Mouse (Mus musculus): Measurements from ENCODE around the gene Prkci. TPM values are rescaled to one million over a fixed set of nuclear protein-coding genes. Genes with fewer than 3 reads are reported as not detected.

Prkci gene
- total RNA-seq, 2 experiments from 2014 or later: 12.6 to 13.0 TPM

- no peak for DNase-seq
Observed at GRCm38 (mm10) chr3:31042992-31043391, 47.4 kb downstream of the Prkci start.

- peak in 1 of 2 experiments; percentile 18 for DNase-seq
Observed at GRCm38 (mm10) chr3:31047263-31047662, 51.7 kb downstream of the Prkci start.

- no peak for DNase-seq
Observed at GRCm38 (mm10) chr3:31049087-31049486, 53.5 kb downstream of the Prkci start.

GRCm38 (mm10) chr3:31050375-31050774 lies 54.8 kb downstream of the Prkci start:
- no peak for DNase-seq

- DNase-seq: no peak
Observed at GRCm38 (mm10) chr3:31051730-31052129, 56.2 kb downstream of the Prkci start.

- no peak for DNase-seq
Observed at GRCm38 (mm10) chr3:31053191-31053590, 57.6 kb downstream of the Prkci start.

GRCm38 (mm10) chr3:31054888-31055287 lies 59.3 kb downstream of the Prkci start:
- DNase-seq: peak in 1 of 2 experiments; percentile 7

- DNase-seq: peak; percentile 44 to 58
Observed at GRCm38 (mm10) chr3:31056047-31056650, 60.6 kb downstream of the Prkci start.

GRCm38 (mm10) chr3:31056651-31057627 lies 61.4 kb downstream of the Prkci start:
- peak; percentile 86 to 93 for DNase-seq

- no peak for DNase-seq
Observed at GRCm38 (mm10) chr3:31060745-31061102, 65.2 kb downstream of the Prkci start.

- DNase-seq: peak; percentile 22 to 44
Observed at GRCm38 (mm10) chr3:31061103-31061785, 65.7 kb downstream of the Prkci start.

GRCm38 (mm10) chr3:31061786-31062120 lies 66.2 kb downstream of the Prkci start:
- DNase-seq: no peak

GRCm38 (mm10) chr3:31062325-31062724 lies 66.8 kb downstream of the Prkci start:
- DNase-seq: no peak

- DNase-seq: no peak
Observed at GRCm38 (mm10) chr3:31068482-31068881, 72.9 kb downstream of the Prkci start.

- no peak for DNase-seq
Observed at GRCm38 (mm10) chr3:31071804-31072203, 76.3 kb downstream of the Prkci start.

- peak; percentile 20 to 49 for DNase-seq
Observed at GRCm38 (mm10) chr3:31075808-31076207, 80.3 kb downstream of the Prkci start.

- DNase-seq: no peak
Observed at GRCm38 (mm10) chr3:31077068-31077703, 81.6 kb downstream of the Prkci start.

- peak; percentile 30 to 45 for DNase-seq
Observed at GRCm38 (mm10) chr3:31079450-31079849, 83.9 kb downstream of the Prkci start.

GRCm38 (mm10) chr3:31080791-31081502 lies 85.4 kb downstream of the Prkci start:
- peak in 1 of 2 experiments; percentile 19 for DNase-seq

GRCm38 (mm10) chr3:31082838-31083506 lies 87.4 kb downstream of the Prkci start:
- no peak for DNase-seq
